Mouse (Mus musculus): ENCODE measurements at regions not wholly inside any gene's neighbourhood (a gene's known extent, or its start where the extent isn't known, plus 50 kb on each side); places are given as distances from the start of the nearest gene placed in this dataset.

DNA sequence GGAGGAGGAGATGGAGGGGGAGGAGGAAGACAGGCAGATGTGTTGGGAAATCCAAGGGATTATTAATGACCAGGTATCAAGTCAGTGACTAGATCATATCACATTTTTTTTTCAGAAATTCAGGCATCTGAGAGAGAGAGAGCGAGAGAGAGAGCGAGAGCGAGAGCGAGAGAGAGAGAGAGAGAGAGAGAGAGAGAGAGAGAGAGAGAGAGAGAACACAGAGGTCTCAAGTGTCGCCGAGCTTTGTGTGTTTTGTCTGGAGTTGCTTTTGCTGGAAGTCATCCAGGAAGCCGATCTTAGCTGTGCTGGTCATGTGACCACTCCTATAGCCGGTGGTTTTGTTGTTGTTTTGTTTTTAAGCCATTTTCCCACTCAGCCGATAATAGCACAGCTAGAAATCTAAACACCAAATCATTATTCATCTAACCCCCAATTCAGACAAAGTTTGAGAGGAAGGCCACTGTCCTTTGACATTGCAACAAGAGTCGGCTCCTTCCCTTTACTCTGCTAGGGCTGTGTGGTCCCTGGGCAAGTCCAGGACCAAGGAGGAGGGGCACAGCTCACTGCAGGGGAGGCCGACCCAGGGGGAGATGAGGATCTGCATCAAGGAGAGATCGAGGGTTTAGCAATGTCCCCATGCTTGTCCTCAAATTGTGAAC is 67.0 kb upstream of the Irf2bp2 start:
- Histone ChIP-seq H3K27me3 (no peaks in the 10 kb centered on the region), H3K9ac (0 out of 2 replicates have a peak overlapping the region, but pooled peaks have one; percentile 1), H3K27ac (replicated peaks) (peak overlapping the region; percentile 99), H3K9me3 (replicated peaks) (no peaks in the 10 kb centered on the region), H3K4me1 (peaks cover 75% of the 10 kb centered on the region), H3K4me3 (replicated peaks) (no peak overlapping the region), H3K4me2 (replicated peaks) (peak overlapping the region; percentile 24), H3K36me3 (no peaks in the 10 kb centered on the region)
- WGBS, result 3% methylated on average over 8 of the region's 12 CpGs
- ATAC-seq (ENCODE audit: insufficient number of reproducible peaks, low FRiP score, low TSS enrichment, low read depth), result no peak

DNA sequence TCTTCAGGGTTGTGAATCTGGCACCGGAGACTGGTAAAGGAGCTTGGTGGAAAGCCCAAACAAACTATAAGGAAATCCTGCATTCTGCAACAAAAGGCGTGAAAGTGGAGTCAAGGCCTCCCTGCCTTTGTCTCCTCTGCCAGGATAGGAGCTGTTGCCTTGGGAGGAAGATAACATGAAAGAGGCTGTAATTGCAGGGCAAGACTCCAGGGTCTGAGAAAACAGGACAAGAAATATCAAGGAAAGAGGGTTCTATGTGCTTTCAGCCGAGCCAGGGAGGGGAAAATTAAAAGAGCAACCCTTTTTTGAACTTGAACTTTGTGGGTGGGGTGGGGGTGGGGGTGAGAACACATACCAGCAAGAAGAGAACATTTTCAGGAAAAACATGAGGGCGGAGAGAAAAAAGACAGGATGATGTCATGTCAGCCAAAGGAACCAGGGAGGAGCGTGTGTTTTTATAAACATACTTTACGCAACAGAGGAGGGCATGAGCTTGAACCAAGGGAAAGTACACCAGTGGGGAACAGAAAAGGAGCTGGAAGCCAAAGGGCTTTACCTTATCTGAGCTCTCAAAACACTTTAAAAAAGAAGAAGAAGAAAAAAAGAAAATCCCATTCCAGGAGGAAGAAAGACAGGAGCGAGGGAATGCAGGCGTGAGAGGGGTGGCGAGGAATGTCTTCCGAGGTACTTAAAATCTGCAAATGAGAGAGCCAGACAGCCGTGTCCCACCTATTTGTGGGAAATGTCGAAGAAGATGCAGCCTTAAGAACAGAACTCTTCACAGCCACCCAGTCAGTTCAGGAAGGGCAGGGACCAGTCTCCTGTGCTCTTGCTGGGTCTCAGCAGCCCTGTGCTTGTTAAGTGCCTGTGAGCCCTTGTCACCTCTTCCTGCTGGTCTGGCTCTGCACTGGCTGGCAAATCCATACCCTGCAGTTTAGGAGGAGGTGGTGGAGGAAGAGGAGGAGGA is 66.2 kb upstream of the Irf2bp2 start:
- no peaks in the 10 kb centered on the region for H3K27me3 ChIP-seq
- no peak overlapping the region for H3K4me3 ChIP-seq (replicated peaks)
- H3K9ac ChIP-seq, result 0 out of 2 replicates have a peak overlapping the region, but pooled peaks have one; percentile 1
- H3K4me1 ChIP-seq, result peaks cover 75% of the 10 kb centered on the region
- H3K36me3 ChIP-seq, result no peaks in the 10 kb centered on the region
- H3K4me2 ChIP-seq (replicated peaks), result peak overlapping the region; percentile 24
- H3K27ac ChIP-seq (replicated peaks), result peak overlapping the region; percentile 99
- ATAC-seq (ENCODE audit: insufficient number of reproducible peaks, low FRiP score, low TSS enrichment, low read depth), result no peak
- WGBS, result 35% methylated on average over 12 of the region's 12 CpGs
- no peaks in the 10 kb centered on the region for H3K9me3 ChIP-seq (replicated peaks)

DNA sequence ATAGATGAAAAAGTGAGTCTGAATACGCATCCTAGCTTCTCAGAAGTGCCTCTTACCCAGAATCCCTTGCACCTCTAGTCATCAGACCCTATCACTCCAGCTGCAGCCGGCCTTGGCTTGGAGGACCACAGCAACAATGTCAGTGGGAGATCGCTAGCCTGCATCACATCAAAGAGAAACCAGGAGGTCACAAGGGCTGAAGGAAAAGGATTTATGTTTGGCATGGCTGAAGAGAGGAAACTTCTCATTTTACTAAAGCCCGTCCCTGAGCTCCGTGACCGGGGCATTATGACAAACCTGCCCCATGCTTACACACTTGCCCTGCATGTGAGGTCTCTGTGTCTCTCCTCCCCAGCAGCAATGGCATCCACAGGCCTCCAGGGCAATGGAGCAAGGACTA is 63.8 kb upstream of the Irf2bp2 start:
- no peak overlapping the region for H3K4me3 ChIP-seq (replicated peaks)
- no peaks in the 10 kb centered on the region for H3K9me3 ChIP-seq (replicated peaks)
- WGBS, result 68% methylated on average over 6 of the region's 6 CpGs
- no peaks in the 10 kb centered on the region for H3K27me3 ChIP-seq
- H3K4me2 ChIP-seq (replicated peaks), result no peak overlapping the region
- H3K4me1 ChIP-seq, result peaks cover 58% of the 10 kb centered on the region
- no peak overlapping the region for H3K9ac ChIP-seq
- no peak overlapping the region for H3K27ac ChIP-seq (replicated peaks)
- H3K36me3 ChIP-seq, result no peaks in the 10 kb centered on the region
- ATAC-seq (ENCODE audit: insufficient number of reproducible peaks, low FRiP score, low TSS enrichment, low read depth), result no peak

DNA sequence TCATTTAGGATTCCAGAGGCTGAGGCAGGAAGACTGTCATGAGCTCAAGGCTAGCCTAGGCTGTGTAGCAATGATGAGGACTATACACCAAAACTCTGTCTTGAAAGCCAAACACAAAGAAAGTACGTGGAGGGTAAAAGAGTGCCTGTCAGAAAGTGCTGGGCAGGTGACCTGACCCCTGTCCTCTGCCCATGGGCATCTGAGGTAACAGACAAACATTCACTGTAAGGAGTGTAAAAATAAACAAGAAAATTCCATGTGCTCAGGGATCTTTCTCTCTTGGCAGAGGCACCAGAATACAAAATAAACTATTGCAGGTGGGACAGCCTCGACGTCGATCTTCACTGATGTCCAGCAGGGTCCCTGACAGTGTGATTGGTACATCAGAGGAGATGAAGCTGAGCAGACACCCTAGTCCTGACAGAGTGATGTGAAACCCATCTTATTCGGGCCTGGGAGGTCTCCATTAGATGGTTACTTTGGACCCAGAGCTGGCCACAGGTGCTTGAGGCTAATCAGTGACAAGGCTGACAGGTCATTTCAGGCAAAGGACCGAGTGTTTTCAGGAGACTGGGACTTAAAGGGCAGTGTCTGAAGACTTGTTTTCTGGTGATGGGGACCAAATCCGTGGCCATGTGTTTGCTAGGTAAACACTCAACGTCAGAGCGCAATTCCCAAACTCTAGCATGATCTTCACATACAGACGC is 62.9 kb upstream of the Irf2bp2 start:
- H3K27ac ChIP-seq (replicated peaks), result no peak overlapping the region
- no peak overlapping the region for H3K4me3 ChIP-seq (replicated peaks)
- no peaks in the 10 kb centered on the region for H3K27me3 ChIP-seq
- no peak overlapping the region for H3K9ac ChIP-seq
- ATAC-seq (ENCODE audit: insufficient number of reproducible peaks, low FRiP score, low TSS enrichment, low read depth), result no peak
- H3K4me2 ChIP-seq (replicated peaks), result no peak overlapping the region
- no peaks in the 10 kb centered on the region for H3K36me3 ChIP-seq
- H3K4me1 ChIP-seq, result peaks cover 50% of the 10 kb centered on the region
- no peaks in the 10 kb centered on the region for H3K9me3 ChIP-seq (replicated peaks)
- 77% methylated on average over 10 of the region's 10 CpGs for WGBS

DNA sequence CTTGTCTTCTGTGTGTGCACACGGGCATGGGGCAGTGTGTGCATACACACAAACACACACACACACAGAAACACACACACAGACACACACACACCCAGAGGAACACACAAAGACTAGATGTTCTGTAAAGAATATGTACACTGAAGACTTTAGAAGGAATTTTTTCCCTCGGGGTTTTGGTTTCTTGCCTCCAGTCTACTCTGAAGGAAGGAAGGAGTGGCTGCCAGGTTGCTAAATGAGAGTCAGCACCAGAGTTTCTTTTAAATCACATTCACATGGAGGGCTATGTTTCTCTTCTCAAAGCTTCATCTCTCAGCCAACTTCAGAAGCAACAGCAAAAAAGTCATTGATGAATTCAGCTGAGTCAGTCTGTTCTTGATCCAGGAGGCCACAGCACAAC is 61.8 kb upstream of the Irf2bp2 start:
- H3K9ac ChIP-seq, result no peak overlapping the region
- H3K27ac ChIP-seq (replicated peaks), result peak overlapping the region; percentile 70
- no peaks in the 10 kb centered on the region for H3K36me3 ChIP-seq
- H3K4me2 ChIP-seq (replicated peaks), result no peak overlapping the region
- 22% methylated on average over 2 of the region's 2 CpGs for WGBS
- peaks cover 38% of the 10 kb centered on the region for H3K4me1 ChIP-seq
- no peaks in the 10 kb centered on the region for H3K9me3 ChIP-seq (replicated peaks)
- no peak for ATAC-seq (ENCODE audit: insufficient number of reproducible peaks, low FRiP score, low TSS enrichment, low read depth)
- no peaks in the 10 kb centered on the region for H3K27me3 ChIP-seq
- H3K4me3 ChIP-seq (replicated peaks), result no peak overlapping the region

DNA sequence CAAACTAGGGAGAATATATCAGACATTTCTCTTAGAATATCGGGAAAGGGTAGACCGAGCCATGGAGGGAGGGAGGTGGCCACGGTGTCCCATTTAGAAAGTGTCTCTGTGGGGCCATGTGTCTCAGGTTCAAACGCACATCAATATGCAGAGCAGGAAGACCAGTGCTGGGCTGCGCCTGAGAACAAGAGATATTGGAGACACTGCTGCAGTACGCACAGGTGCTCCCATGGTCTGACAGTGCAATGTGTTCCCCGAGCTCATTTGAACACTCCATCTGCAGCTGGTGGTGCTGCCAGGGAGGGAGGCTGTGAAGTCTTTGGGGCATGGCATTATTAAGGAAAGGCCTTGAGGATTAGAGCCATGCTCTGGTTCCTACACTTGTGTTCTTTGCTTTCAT is 60.6 kb upstream of the Irf2bp2 start:
- Histone ChIP-seq H3K4me2 (replicated peaks) (no peak overlapping the region), H3K27ac (replicated peaks) (no peak overlapping the region), H3K4me1 (peaks cover 26% of the 10 kb centered on the region), H3K4me3 (replicated peaks) (no peak overlapping the region), H3K27me3 (no peaks in the 10 kb centered on the region), H3K9me3 (replicated peaks) (no peaks in the 10 kb centered on the region), H3K36me3 (no peaks in the 10 kb centered on the region), H3K9ac (no peak overlapping the region)
- WGBS, result 79% methylated on average over 7 of the region's 7 CpGs
- ATAC-seq (ENCODE audit: insufficient number of reproducible peaks, low FRiP score, low TSS enrichment, low read depth), result no peak

DNA sequence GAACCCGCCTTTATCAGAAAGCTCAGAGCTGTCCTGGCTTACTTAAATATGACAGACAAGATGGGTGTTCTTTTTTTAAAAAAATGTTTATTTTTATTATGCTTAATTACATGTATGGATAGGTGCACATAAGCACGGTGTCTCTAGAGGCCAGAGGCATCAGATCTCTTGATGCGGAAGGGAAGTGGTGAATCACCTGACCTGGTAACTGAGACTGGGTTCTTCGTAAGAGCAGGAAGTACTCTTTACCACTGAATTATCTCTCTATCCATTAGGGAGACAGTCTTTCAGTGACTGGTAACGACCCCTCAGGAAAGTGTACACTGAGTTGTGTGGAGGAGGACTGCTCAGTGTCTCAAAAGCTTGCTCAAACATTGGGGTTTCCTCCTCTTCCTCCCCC is 58.4 kb upstream of the Irf2bp2 start:
- Histone ChIP-seq H3K4me1 (peaks cover 29% of the 10 kb centered on the region), H3K9ac (no peak overlapping the region), H3K36me3 (no peaks in the 10 kb centered on the region), H3K4me3 (replicated peaks) (no peak overlapping the region), H3K27me3 (no peaks in the 10 kb centered on the region), H3K4me2 (replicated peaks) (no peak overlapping the region), H3K27ac (replicated peaks) (no peak overlapping the region), H3K9me3 (replicated peaks) (no peaks in the 10 kb centered on the region)
- no peak for ATAC-seq (ENCODE audit: insufficient number of reproducible peaks, low FRiP score, low TSS enrichment, low read depth)
- 84% methylated on average over 5 of the region's 5 CpGs for WGBS

DNA sequence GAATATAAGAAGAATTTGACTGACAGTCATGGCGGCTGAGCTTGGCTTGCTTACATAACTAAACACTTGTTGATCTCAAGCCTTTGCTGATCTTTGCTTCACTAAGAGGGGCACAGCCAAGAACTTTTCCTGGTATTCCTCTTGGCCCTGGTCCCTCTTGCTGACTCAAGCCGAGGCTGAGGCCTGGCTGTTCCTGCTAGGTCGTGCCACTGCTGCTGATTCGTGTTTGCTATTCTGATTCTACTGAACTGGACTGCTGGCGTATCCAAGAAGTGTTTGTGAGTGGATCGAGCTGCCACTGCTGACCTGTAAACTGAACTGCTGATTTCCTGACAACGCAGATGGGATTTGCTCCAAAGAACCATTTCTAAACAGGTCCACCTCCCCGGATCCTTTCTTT is 57.2 kb upstream of the Irf2bp2 start:
- peaks cover 30% of the 10 kb centered on the region for H3K4me1 ChIP-seq
- WGBS, result 85% methylated on average over 8 of the region's 8 CpGs
- no peaks in the 10 kb centered on the region for H3K36me3 ChIP-seq
- H3K9ac ChIP-seq, result no peak overlapping the region
- no peak overlapping the region for H3K4me3 ChIP-seq (replicated peaks)
- no peak overlapping the region for H3K4me2 ChIP-seq (replicated peaks)
- no peaks in the 10 kb centered on the region for H3K9me3 ChIP-seq (replicated peaks)
- no peaks in the 10 kb centered on the region for H3K27me3 ChIP-seq
- no peak overlapping the region for H3K27ac ChIP-seq (replicated peaks)
- no peak for ATAC-seq (ENCODE audit: insufficient number of reproducible peaks, low FRiP score, low TSS enrichment, low read depth)

DNA sequence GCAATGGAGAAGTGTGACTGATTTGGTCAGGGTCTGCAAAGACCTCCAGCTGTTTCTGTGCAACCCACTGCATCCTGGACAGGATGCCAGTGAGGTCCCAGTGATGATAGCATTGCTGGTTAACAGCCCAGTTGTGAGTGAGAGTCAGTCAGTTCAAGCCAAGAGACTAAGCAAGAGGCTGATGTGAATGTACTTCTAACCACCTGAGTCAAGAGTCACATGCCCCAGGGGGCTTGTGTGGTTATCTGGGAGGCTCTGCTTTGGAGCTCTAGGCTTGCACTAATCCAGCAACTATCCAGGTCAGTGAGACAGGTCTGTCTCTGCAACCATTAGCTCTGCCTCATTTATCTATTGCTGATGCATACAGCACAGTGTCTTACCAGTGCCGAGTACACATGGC is 55.5 kb upstream of the Irf2bp2 start:
- H3K4me3 ChIP-seq (replicated peaks), result no peak overlapping the region
- no peaks in the 10 kb centered on the region for H3K36me3 ChIP-seq
- ATAC-seq (ENCODE audit: insufficient number of reproducible peaks, low FRiP score, low TSS enrichment, low read depth), result no peak
- no peaks in the 10 kb centered on the region for H3K27me3 ChIP-seq
- no peaks in the 10 kb centered on the region for H3K9me3 ChIP-seq (replicated peaks)
- 84% methylated on average over 1 of the region's 1 CpGs for WGBS
- H3K9ac ChIP-seq, result no peak overlapping the region
- peaks cover 21% of the 10 kb centered on the region for H3K4me1 ChIP-seq
- H3K4me2 ChIP-seq (replicated peaks), result no peak overlapping the region
- 0 out of 2 replicates have a peak overlapping the region, but pooled peaks have one; percentile 11 for H3K27ac ChIP-seq (replicated peaks)

DNA sequence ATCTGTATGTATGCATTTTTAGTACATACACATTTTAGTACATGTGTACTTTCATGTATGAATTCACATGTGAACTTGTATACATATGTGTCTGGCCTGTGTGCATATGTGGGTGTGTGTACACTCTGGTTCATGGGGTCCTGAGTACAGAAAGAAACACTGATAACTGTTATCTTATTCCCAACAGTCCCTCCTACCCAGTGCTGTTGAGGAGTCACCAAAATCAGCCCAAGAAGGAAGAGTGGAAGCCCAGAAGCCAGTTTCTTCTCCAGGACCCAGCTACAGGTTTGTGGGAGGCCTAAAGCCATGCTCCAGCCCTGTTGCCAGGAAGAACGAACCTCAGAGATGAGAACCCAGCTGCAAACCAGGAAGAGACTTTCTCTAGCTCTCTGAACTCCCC is 53.6 kb upstream of the Irf2bp2 start:
- no peaks in the 10 kb centered on the region for H3K9me3 ChIP-seq (replicated peaks)
- H3K4me2 ChIP-seq (replicated peaks), result no peak overlapping the region
- peaks cover 26% of the 10 kb centered on the region for H3K4me1 ChIP-seq
- H3K27me3 ChIP-seq, result no peaks in the 10 kb centered on the region
- H3K27ac ChIP-seq (replicated peaks), result 0 out of 2 replicates have a peak overlapping the region, but pooled peaks have one; percentile 44
- ATAC-seq (ENCODE audit: insufficient number of reproducible peaks, low FRiP score, low TSS enrichment, low read depth), result no peak
- H3K9ac ChIP-seq, result no peak overlapping the region
- H3K36me3 ChIP-seq, result no peaks in the 10 kb centered on the region
- H3K4me3 ChIP-seq (replicated peaks), result no peak overlapping the region
- WGBS, result 32% methylated on average over 1 of the region's 1 CpGs
